Mouse (Mus musculus) kidney, embryonic 14.5 days (tissue): ENCODE data around the gene Tm2d1. TPM values are rescaled to one million over a fixed set of nuclear protein-coding genes. Genes with fewer than 3 reads are reported as not detected.
A peak's percentile ranks its signal among the peaks of the same experiment; 100 is the strongest.

ENCODE experiments used
- ATAC-seq: fragments of 200-750 bp; cut with Nextera tagmentation; 2 replicates; pipeline ENCODE4 v1.8.0; 2017; ENCODE audit warnings: moderate number of reproducible peaks, mild to moderate bottlenecking, moderate TSS enrichment, moderate library complexity; ENCODE audit not compliant: low FRiP score, low TSS enrichment
- H3K27ac ChIP-seq: fragments of 300-500 bp; sonication (generic); 2 replicates; pipeline ENCODE4 v1.5.1; 2014; ENCODE audit warnings: low read depth, mild to moderate bottlenecking, low read length, moderate library complexity, mixed read lengths
- H3K27me3 ChIP-seq: fragments of 300-500 bp; sonication (generic); 2 replicates; pipeline ENCODE4 v1.6.1; 2014; ENCODE audit warnings: mild to moderate bottlenecking, low read length; ENCODE audit not compliant: control insufficient read depth, insufficient read depth
- H3K36me3 ChIP-seq: fragments of 300-500 bp; sonication (generic); 2 replicates; pipeline ENCODE4 v1.6.1; 2014; ENCODE audit warnings: low read length, mixed read lengths; ENCODE audit not compliant: control insufficient read depth, insufficient read depth
- H3K4me1 ChIP-seq: fragments of 300-500 bp; sonication (generic); 2 replicates; pipeline ENCODE4 v1.6.1; 2014; ENCODE audit warnings: low read length, mixed read lengths; ENCODE audit not compliant: control insufficient read depth, insufficient read depth
- H3K4me2 ChIP-seq: fragments of 300-500 bp; sonication (generic); replicated peaks from 2 replicates; pipeline ENCODE4 v1.6.1; 2014; ENCODE audit warnings: low read depth, mild to moderate bottlenecking, low read length
- H3K4me3 ChIP-seq: fragments of 300-500 bp; sonication (generic); 2 replicates; pipeline ENCODE4 v1.5.1; 2014; ENCODE audit warnings: mild to moderate bottlenecking, low read length
- H3K9ac ChIP-seq: fragments of 300-500 bp; sonication (generic); 2 replicates; pipeline ENCODE4 v1.6.1; 2014; ENCODE audit warnings: low read depth, mild to moderate bottlenecking, low read length, moderate library complexity
- H3K9me3 ChIP-seq: fragments of 300-500 bp; sonication (generic); 2 replicates; pipeline ENCODE4 v1.6.1; 2016; ENCODE audit warnings: low read length; ENCODE audit not compliant: control insufficient read depth
- WGBS: fragments of 180-500 bp; shearing (Covaris S2); extraction: QIAGEN DNeasy Blood & Tissue Kit; methylation state at CpG from one replicate; pipeline ENCODE4 v1.1.7; 2014; 5-methylcytosine and 5-hydroxymethylcytosine counted together
- polyA plus RNA-seq: library from polyadenylated mRNA; unstranded; fragments of >200 nt; fragmentation: Nextera tagmentation; extraction: Ambion mirVana; gene quantifications from 2 replicates; pipeline ENCODE4 v1.2.1, GENCODE M21; 2014

The Tm2d1 gene
- polyA plus RNA-seq, 1 experiment from 2014 or later: 96.2 TPM

DNA sequence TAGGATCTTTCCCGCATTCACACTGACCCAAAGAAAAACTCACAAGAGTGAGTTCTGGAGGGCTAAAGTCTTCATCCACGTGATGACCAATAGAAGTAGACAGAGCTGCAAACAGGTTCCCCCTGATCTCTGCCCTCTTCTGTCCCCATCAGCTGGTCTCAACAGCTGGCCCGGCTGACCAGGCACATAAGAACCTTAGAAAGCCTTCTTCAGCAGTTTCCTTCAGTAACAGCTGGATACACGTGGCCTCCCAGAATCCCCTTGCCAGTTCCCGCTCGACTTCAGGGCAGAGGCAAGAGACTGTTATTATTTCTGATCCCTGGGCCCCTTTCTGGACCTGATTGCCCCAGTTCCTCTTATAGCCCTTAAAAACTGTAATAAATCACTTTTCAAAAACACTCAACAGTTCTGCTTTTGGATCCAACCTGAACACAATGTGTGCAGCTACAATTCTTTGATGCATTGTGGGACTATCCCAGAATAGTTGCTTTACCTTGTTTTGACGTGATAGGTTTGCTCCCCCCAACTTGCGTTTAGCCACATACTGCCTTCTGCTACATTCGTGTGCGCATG lies 43.0 kb downstream of the Tm2d1 start:
- Histone ChIP-seq H3K4me3 (no peak overlapping the region), H3K9me3 (no peaks in the 10 kb centered on the region), H3K9ac (no peak overlapping the region), H3K27me3 (no peaks in the 10 kb centered on the region), H3K36me3 (no peaks in the 10 kb centered on the region), H3K4me1 (0 out of 2 replicates have a peak, but pooled peaks cover 3% of the 10 kb centered on the region), H3K4me2 (no peak overlapping the region), H3K27ac (no peak overlapping the region)
- no peak for ATAC-seq
- 62% methylated on average over 10 of the region's 10 CpGs for WGBS

DNA sequence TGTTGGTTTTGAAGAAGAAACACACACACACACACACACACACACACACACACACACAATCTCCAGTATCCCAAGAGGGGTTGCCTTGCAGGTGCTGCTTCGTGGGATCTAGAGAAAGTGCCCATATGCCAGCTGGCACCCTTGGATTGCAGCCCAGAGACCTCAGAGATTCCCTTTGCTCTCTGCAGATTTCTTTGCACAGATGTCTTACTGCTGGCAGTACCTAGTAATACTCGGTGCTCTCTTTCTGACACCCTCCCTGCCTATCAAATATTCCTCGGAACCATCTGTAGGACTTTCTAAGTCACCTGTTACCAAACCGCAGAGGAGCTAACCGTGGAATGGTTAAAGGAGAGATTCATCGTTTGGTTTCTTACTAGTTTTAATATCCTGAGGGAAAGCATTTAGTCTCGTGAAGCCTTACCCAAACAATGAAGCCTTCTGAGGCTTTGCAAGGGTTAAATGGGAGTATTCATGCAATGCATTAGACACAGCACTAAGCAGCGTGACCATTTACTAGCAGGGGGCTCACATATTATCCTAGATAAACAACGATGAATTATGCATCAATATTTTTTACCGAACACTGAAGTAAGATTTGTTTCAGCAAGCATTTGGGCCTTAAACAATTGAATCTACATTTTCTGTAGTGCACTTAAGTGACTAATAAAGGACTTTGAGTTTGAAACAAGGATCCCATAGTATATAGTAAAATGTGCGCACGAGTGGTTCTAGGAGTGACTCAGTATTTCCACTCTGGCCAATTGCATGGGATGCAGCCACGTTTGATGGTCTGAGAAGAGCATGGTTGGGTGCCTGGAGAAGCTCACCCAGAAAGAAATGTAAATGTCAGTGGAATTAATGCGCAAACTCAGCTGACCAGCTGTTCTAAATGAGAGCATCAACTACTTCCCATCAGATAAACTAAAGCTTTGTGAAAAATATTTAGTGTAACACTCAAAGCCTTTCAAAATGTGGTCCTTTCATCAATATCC lies 44.2 kb downstream of the Tm2d1 start:
- Histone ChIP-seq H3K36me3 (no peaks in the 10 kb centered on the region), H3K27ac (no peak overlapping the region), H3K4me3 (no peak overlapping the region), H3K9ac (no peak overlapping the region), H3K9me3 (no peaks in the 10 kb centered on the region), H3K4me1 (0 out of 2 replicates have a peak, but pooled peaks cover 3% of the 10 kb centered on the region), H3K27me3 (no peaks in the 10 kb centered on the region), H3K4me2 (no peak overlapping the region)
- 72% methylated on average over 14 of the region's 14 CpGs for WGBS
- no peak for ATAC-seq

DNA sequence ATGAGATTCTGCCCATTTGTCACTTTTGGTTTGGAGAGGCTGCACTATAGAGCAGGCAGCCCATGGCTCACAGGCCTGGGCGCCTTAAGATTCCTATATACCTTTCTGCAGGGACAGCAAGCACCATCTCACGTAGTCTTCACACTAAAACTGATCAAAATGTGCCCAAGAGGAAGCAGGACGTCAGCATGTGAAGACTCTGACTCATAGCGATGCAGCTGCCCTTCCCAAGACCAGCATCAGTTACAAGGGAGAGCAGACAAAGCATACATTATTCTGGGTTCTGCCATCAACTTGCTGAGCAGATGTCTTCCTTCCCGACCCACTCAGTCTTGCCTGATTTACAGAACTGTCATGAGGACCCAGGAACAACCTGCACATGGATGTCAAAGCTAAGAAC lies 45.9 kb downstream of the Tm2d1 start:
- ATAC-seq: no peak
- WGBS: 55% methylated on average over 5 of the region's 5 CpGs
- H3K36me3 ChIP-seq: no peaks in the 10 kb centered on the region
- 0 out of 2 replicates have a peak, but pooled peaks cover 3% of the 10 kb centered on the region for H3K4me1 ChIP-seq
- H3K27me3 ChIP-seq: no peaks in the 10 kb centered on the region
- no peak overlapping the region for H3K27ac ChIP-seq
- no peak overlapping the region for H3K4me3 ChIP-seq
- H3K9me3 ChIP-seq: no peaks in the 10 kb centered on the region
- H3K9ac ChIP-seq: no peak overlapping the region
- H3K4me2 ChIP-seq: no peak overlapping the region

DNA sequence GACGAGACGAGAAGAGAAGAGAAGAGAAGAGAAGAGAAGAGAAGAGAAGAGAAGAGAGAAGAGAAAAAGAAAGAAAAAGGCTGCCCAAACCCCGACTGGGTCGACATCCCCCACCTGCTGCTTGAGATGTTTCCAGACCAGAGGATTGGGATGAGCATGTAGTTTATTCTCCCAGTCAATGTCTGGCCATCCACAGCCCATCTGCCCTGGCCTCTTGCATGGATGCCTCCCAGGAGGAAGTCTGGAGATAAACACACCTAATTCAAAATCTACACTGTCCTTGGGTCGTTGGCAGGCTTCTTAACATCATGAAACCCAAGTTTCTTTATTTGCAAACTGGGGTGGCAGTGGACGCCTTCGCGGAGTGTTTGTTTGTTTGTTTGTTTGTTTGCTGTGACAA lies 47.4 kb downstream of the Tm2d1 start:
- H3K27me3 ChIP-seq: no peaks in the 10 kb centered on the region
- H3K4me3 ChIP-seq: no peak overlapping the region
- no peak overlapping the region for H3K27ac ChIP-seq
- no peaks in the 10 kb centered on the region for H3K36me3 ChIP-seq
- no peak for ATAC-seq
- WGBS: 44% methylated on average over 8 of the region's 8 CpGs
- no peak overlapping the region for H3K4me2 ChIP-seq
- no peaks in the 10 kb centered on the region for H3K9me3 ChIP-seq
- H3K9ac ChIP-seq: no peak overlapping the region
- 0 out of 2 replicates have a peak, but pooled peaks cover 3% of the 10 kb centered on the region for H3K4me1 ChIP-seq

DNA sequence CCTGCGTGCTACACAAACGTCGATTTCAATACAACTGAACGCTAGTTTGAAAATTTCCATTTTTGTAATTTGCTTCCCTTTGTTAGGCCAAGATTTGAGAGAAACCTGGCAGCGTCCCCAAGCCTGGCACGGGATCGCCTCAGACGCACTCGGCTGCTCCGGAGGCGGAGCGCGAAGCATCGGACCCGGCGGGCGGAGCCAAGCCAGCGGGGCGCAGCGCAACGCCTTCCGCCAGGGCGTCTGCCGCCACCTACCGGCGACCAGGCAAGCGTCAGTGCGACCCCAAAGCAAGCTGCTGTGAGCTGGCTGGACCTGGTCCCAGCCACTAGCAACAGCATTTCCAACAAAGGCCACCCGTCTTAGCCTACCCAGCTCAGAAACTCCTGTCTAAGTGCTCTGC lies 60.9 kb downstream of the Tm2d1 start:
- H3K9ac ChIP-seq: peak overlapping the region; percentile 53; the same call in 1 of the 2 replicates
- H3K27ac ChIP-seq: peak overlapping the region; percentile 33; the same call in 1 of the 2 replicates
- H3K4me2 ChIP-seq: peak overlapping the region; percentile 69
- peak; percentile 94 for ATAC-seq
- H3K4me3 ChIP-seq: peak overlapping the region; percentile 39
- H3K36me3 ChIP-seq: no peaks in the 10 kb centered on the region
- peaks cover 5% of the 10 kb centered on the region; the same call in 1 of the 2 replicates for H3K9me3 ChIP-seq
- no peaks in the 10 kb centered on the region for H3K27me3 ChIP-seq
- peaks cover 6% of the 10 kb centered on the region; the same call in 1 of the 2 replicates for H3K4me1 ChIP-seq
- WGBS: under 1% methylated on average over 29 of the region's 29 CpGs

DNA sequence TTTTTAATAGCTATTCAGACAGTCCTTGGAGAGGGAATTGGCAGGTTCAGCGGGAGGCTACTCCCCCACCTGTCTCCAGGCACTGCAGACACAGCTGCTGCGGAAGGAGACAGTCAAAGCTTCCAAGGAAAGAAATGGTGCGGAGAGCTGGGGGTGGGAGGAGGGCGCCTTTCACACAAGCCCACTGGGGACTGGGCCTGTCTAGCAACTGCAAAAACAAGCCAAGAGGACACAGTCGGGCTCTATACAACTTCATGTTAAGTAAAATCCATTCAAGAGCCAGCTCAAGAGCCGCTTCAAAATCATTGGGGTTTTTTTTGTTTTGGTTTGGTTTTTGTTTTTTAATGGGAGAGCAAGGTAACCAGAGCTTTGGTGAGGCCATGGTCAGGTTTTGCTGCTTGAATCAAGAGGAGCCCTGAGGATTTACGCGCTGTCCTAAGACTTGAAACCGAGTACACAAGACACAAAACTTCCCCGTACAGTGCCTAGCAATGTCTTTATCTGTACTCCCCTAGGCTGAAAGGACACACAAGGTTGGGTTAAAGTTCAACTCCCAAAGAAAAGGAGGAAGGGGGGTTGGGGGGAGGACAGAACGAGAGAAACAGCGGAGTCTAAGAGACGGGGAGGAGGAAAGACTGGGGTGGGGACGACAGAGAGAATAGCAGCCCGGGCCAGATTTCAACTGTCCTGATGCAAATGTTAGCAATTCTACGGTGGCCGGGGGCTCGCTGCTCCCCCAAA lies 61.6 kb downstream of the Tm2d1 start:
- 3% methylated on average over 18 of the region's 18 CpGs for WGBS
- peak; percentile 81 for ATAC-seq
- Histone ChIP-seq H3K9me3 (peaks cover 5% of the 10 kb centered on the region; the same call in 1 of the 2 replicates), H3K27me3 (no peaks in the 10 kb centered on the region), H3K4me3 (peak overlapping the region; percentile 39), H3K36me3 (no peaks in the 10 kb centered on the region), H3K4me1 (peaks cover 6% of the 10 kb centered on the region; the same call in 1 of the 2 replicates), H3K9ac (peak overlapping the region; percentile 53; the same call in 1 of the 2 replicates), H3K4me2 (peak overlapping the region; percentile 69), H3K27ac (peak overlapping the region; percentile 33; the same call in 1 of the 2 replicates)

DNA sequence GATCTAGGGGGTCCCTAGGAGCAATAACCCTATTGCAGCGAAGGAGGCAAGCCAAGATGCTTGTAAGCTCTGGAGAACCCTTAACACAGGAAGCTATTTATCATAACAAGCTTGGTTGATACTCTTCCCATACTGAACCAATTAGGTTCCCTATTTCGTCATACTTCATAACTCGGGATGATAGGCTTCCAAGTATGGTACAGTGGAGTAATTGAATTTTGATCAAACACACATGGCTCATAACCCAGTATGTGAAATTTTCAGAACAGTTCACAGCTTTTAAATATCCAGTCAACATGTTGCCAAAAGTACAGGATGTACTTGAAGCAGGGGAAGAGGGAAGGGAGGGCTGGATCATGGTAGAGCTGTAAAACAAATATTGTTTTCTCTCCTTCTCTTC lies 64.3 kb downstream of the Tm2d1 start:
- H3K9ac ChIP-seq: no peak overlapping the region
- WGBS: 74% methylated on average over 3 of the region's 3 CpGs
- no peak overlapping the region for H3K4me2 ChIP-seq
- peaks cover 6% of the 10 kb centered on the region; the same call in 1 of the 2 replicates for H3K4me1 ChIP-seq
- ATAC-seq: no peak
- H3K36me3 ChIP-seq: no peaks in the 10 kb centered on the region
- H3K27me3 ChIP-seq: no peaks in the 10 kb centered on the region
- no peak overlapping the region for H3K27ac ChIP-seq
- H3K9me3 ChIP-seq: no peaks in the 10 kb centered on the region
- no peak overlapping the region for H3K4me3 ChIP-seq

DNA sequence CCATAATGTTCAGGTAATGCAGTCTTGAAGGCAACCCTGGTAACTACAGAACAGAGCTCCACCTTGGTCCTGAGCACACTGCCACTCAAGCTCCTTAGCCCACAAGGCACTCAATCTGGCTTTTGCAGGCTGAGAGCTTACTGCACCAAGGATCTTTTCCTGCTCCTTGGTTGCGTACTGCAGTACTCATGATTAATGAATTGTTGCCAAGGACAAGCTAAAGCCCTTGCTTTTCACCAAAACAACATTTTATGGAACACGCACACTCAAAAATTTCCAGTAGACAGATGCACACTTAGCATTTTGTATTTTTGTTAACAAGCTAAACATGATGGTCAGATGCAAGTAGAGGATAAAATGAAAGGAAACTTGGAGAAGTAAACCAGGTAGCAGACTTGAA lies 66.0 kb downstream of the Tm2d1 start:
- H3K27me3 ChIP-seq: no peaks in the 10 kb centered on the region
- 81% methylated on average over 2 of the region's 2 CpGs for WGBS

More for the DNA sequence above, 66.0 kb downstream of the Tm2d1 start:
- Histone ChIP-seq H3K9me3 (no peaks in the 10 kb centered on the region), H3K9ac (no peak overlapping the region), H3K36me3 (no peaks in the 10 kb centered on the region), H3K27ac (no peak overlapping the region), H3K4me3 (no peak overlapping the region), H3K4me1 (peaks cover 6% of the 10 kb centered on the region; the same call in 1 of the 2 replicates), H3K4me2 (no peak overlapping the region)
- ATAC-seq: no peak
